In genomic region chr3:52881981-52882380, GRCm38 (mm10) we compare ENCODE assay signal across 28 mouse cellular contexts.
DNase-seq lines count a peak whose midpoint lies in the region; ATAC-seq and TF ChIP-seq lines count a peak whose summit lies in the region.
"Had no signal": no experiment of that assay in that cellular context is flagged by ENCODE, and none has a peak within 500 bp of the region (broad histone marks: within the 10 kb centered on the region; RNA-seq: fewer than 3 reads in every experiment).

No protein-coding gene starts in this region.

- H3K27ac ChIP-seq in heart, postnatal 0 days (ENCODE audit: low read depth): no peak overlapping the region
- no peak overlapping the region for H3K27ac ChIP-seq in midbrain, embryonic 13.5 days
- H3K27ac ChIP-seq: forebrain, embryonic 13.5 days; hindbrain, embryonic 14.5 days; liver, embryonic 14.5 days; midbrain, embryonic 12.5 days had no signal

- H3K27me3 ChIP-seq in heart, postnatal 0 days (ENCODE audit: control insufficient read depth, insufficient read depth, low read length): no peaks in the 10 kb centered on the region
- H3K27me3 ChIP-seq in midbrain, embryonic 13.5 days: no peaks in the 10 kb centered on the region
- H3K27me3 ChIP-seq: forebrain, embryonic 13.5 days; megakaryocyte, embryonic 14.5 days; midbrain, embryonic 12.5 days had no signal

- ATAC-seq in heart, postnatal 0 days (ENCODE audit: insufficient read depth, low read depth): peak; percentile 84
- ATAC-seq in monocyte, adult 5-6 weeks (replicated peaks; ENCODE audit: insufficient number of reproducible peaks, low FRiP score, low TSS enrichment, poor library complexity, severe bottlenecking): peak; percentile 60
- no peak for ATAC-seq in midbrain, embryonic 13.5 days
- ATAC-seq: forebrain, embryonic 13.5 days; inflammation-experienced regulatory T-cells, adult 6 months had no signal

- no peak overlapping the region for H3K4me2 ChIP-seq in heart, postnatal 0 days (ENCODE audit: low read depth, low read length)
- no peak overlapping the region for H3K4me2 ChIP-seq in midbrain, embryonic 13.5 days (replicated peaks)
- H3K4me2 ChIP-seq: forebrain, embryonic 13.5 days; hindbrain, embryonic 14.5 days; midbrain, embryonic 12.5 days had no signal

- no peaks in the 10 kb centered on the region for H3K9me3 ChIP-seq in heart, postnatal 0 days (replicated peaks; ENCODE audit: control insufficient read depth, low read length)
- H3K9me3 ChIP-seq in midbrain, embryonic 13.5 days: no peaks in the 10 kb centered on the region
- H3K9me3 ChIP-seq: forebrain, embryonic 13.5 days; megakaryocyte, embryonic 14.5 days; midbrain, embryonic 12.5 days had no signal

- no peak for TF ChIP-seq CTCF in heart, postnatal 0 days (IDR thresholded peaks at IDR 0.05; ENCODE audit: low read depth)

- H3K4me3 ChIP-seq in heart, postnatal 0 days (ENCODE audit: low read depth, low read length): no peak overlapping the region
- H3K4me3 ChIP-seq in midbrain, embryonic 13.5 days (replicated peaks): no peak overlapping the region
- H3K4me3 ChIP-seq: forebrain, embryonic 13.5 days; megakaryocyte, embryonic 14.5 days; midbrain, embryonic 12.5 days had no signal

- no peak for DNase-seq in heart, postnatal 0 days (ENCODE audit: low spot score)
- DNase-seq in heart, adult 8-10 months (ENCODE audit: low spot score): no peak
- peak; percentile 18 for DNase-seq in lung, postnatal 10 days
- no peak for DNase-seq in lung, postnatal 25 days (ENCODE audit: low spot score)
- DNase-seq: adrenal gland, postnatal 14 days; B cell, adult 2 months; cerebellum, adult 11 months; cerebellum, adult 9-10 months; cerebellum, postnatal 36 days; gastrocnemius, postnatal 14 days; kidney, adult 11 months; kidney, postnatal 14 days; layer of hippocampus, adult 9-11 months; liver; lung, adult 2 months; lung, postnatal 4 days; right cerebral cortex, postnatal 25 days; spleen, adult 18-20 months; thymus, adult 18-20 months; thymus, postnatal 36 days had no signal

- H3K4me1 ChIP-seq in heart, postnatal 0 days (ENCODE audit: control insufficient read depth, insufficient read depth): peaks cover 11% of the 10 kb centered on the region; the same call in 1 of the 2 replicates
- H3K4me1 ChIP-seq in midbrain, embryonic 13.5 days (replicated peaks): no peaks in the 10 kb centered on the region
- H3K4me1 ChIP-seq: forebrain, embryonic 13.5 days; midbrain, embryonic 12.5 days had no signal

- H3K9ac ChIP-seq in heart, postnatal 0 days (replicated peaks; ENCODE audit: low read depth, low read length): no peak overlapping the region
- no peak overlapping the region for H3K9ac ChIP-seq in midbrain, embryonic 13.5 days (replicated peaks)
- H3K9ac ChIP-seq: forebrain, embryonic 13.5 days; hindbrain, embryonic 14.5 days; liver, embryonic 14.5 days; midbrain, embryonic 12.5 days had no signal

- TF ChIP-seq EP300 in heart, postnatal 0 days (IDR thresholded peaks at IDR 0.05; ENCODE audit: low read depth): no peak

- no peaks in the 10 kb centered on the region for H3K36me3 ChIP-seq in heart, postnatal 0 days (replicated peaks; ENCODE audit: control insufficient read depth, insufficient read depth, low read length)
- H3K36me3 ChIP-seq in midbrain, embryonic 13.5 days: no peaks in the 10 kb centered on the region
- H3K36me3 ChIP-seq: midbrain, embryonic 12.5 days had no signal

- 20% methylated on average over 3 of the region's 3 CpGs for WGBS in heart, postnatal 0 days
- WGBS in midbrain, embryonic 13.5 days: 93% methylated on average over 3 of the region's 3 CpGs
